Mouse (Mus musculus): Measurements from ENCODE around the gene Gabpb2. TPM values are rescaled to one million over a fixed set of nuclear protein-coding genes. Genes with fewer than 3 reads are reported as not detected.
A peak's percentile ranks its signal among the peaks of the same experiment; 100 is the strongest.

Gabpb2 gene
- polyA plus RNA-seq, 1 experiment from 2014 or later: 4.7 TPM

- peak within 1 kb of the TSS; percentile 33 for H3K9ac ChIP-seq (replicated peaks; ENCODE audit: low read depth)
- peak; percentile 99 for ATAC-seq
- no peaks in the 10 kb centered on the region for H3K27me3 ChIP-seq (replicated peaks; ENCODE audit: insufficient read depth, low read length)
- peak; percentile 97 for DNase-seq (ENCODE audit: low spot score)
- peak within 1 kb of the TSS; percentile 65 for H3K4me3 ChIP-seq (ENCODE audit: low read depth, low read length)
- H3K4me2 ChIP-seq (replicated peaks; ENCODE audit: low read depth, low read length): peak within 1 kb of the TSS; percentile 81
- TF ChIP-seq CTCF (IDR thresholded peaks at IDR 0.05): no peak
- TF ChIP-seq EP300 (IDR thresholded peaks at IDR 0.05): no peak
- no peaks in the 10 kb centered on the region for H3K9me3 ChIP-seq (ENCODE audit: low read length)
- H3K36me3 ChIP-seq (ENCODE audit: insufficient read depth, low read length): no peaks in the 10 kb centered on the region
- peaks cover 4% of the 10 kb centered on the region; the same call in 1 of the 2 replicates for H3K4me1 ChIP-seq (ENCODE audit: insufficient read depth, low read depth, low read length)
- under 1% methylated on average over 66 of the region's 66 CpGs for WGBS
- H3K27ac ChIP-seq (ENCODE audit: low read length): no peak within 1 kb of the TSS
These were observed 57.4 kb downstream of the Gabpb2 start, which contains the start of gene Sema6c for GRCm38 (mm10) chr3:95159987-95160963. Gene Sema6c, plus strand, starts transcription at chr3:95160457.

- Histone ChIP-seq H3K36me3 (ENCODE audit: insufficient read depth, low read length) (no peaks in the 10 kb centered on the region), H3K4me2 (replicated peaks; ENCODE audit: low read depth, low read length) (peak overlapping the region; percentile 81), H3K4me1 (ENCODE audit: insufficient read depth, low read depth, low read length) (peaks cover 4% of the 10 kb centered on the region; the same call in 1 of the 2 replicates), H3K9ac (replicated peaks; ENCODE audit: low read depth) (peak overlapping the region; percentile 26), H3K27me3 (replicated peaks; ENCODE audit: insufficient read depth, low read length) (no peaks in the 10 kb centered on the region), H3K27ac (ENCODE audit: low read length) (no peak overlapping the region), H3K9me3 (ENCODE audit: low read length) (no peaks in the 10 kb centered on the region), H3K4me3 (ENCODE audit: low read depth, low read length) (peak overlapping the region; percentile 65)
- TF ChIP-seq EP300 (IDR thresholded peaks at IDR 0.05) (no peak), CTCF (IDR thresholded peaks at IDR 0.05) (no peak)
- 16% methylated on average over 8 of the region's 8 CpGs for WGBS
- DNase-seq (ENCODE audit: low spot score) (no peak), ATAC-seq (no peak)
These were observed 58.2 kb downstream of the Gabpb2 start for GRCm38 (mm10) chr3:95159511-95159986.

GRCm38 (mm10) chr3:95153874-95154273, 63.8 kb downstream of the Gabpb2 start:
- WGBS: 48% methylated on average over 4 of the region's 4 CpGs
- ATAC-seq (no peak), DNase-seq (ENCODE audit: low spot score) (no peak)
- H3K9me3 ChIP-seq (ENCODE audit: low read length): no peaks in the 10 kb centered on the region
- H3K27me3 ChIP-seq (replicated peaks; ENCODE audit: insufficient read depth, low read length): no peaks in the 10 kb centered on the region
- H3K36me3 ChIP-seq (ENCODE audit: insufficient read depth, low read length): no peaks in the 10 kb centered on the region
- no peak overlapping the region for H3K4me3 ChIP-seq (ENCODE audit: low read depth, low read length)
- peak; percentile 75 for TF ChIP-seq CTCF (IDR thresholded peaks at IDR 0.05)
- no peak for TF ChIP-seq EP300 (IDR thresholded peaks at IDR 0.05)
- no peak overlapping the region for H3K27ac ChIP-seq (ENCODE audit: low read length)
- no peaks in the 10 kb centered on the region for H3K4me1 ChIP-seq (ENCODE audit: insufficient read depth, low read depth, low read length)
- no peak overlapping the region for H3K4me2 ChIP-seq (replicated peaks; ENCODE audit: low read depth, low read length)
- no peak overlapping the region for H3K9ac ChIP-seq (replicated peaks; ENCODE audit: low read depth)

GRCm38 (mm10) chr3:95147924-95148323, 69.8 kb downstream of the Gabpb2 start:
- H3K4me1 ChIP-seq (ENCODE audit: insufficient read depth, low read depth, low read length): no peaks in the 10 kb centered on the region
- no peak for DNase-seq (ENCODE audit: low spot score)
- no peak for TF ChIP-seq CTCF (IDR thresholded peaks at IDR 0.05)
- no peak for TF ChIP-seq EP300 (IDR thresholded peaks at IDR 0.05)
- ATAC-seq: no peak
- H3K9me3 ChIP-seq (ENCODE audit: low read length): no peaks in the 10 kb centered on the region
- 59% methylated on average over 3 of the region's 3 CpGs for WGBS
- no peak overlapping the region for H3K4me3 ChIP-seq (ENCODE audit: low read depth, low read length)
- H3K27me3 ChIP-seq (replicated peaks; ENCODE audit: insufficient read depth, low read length): no peaks in the 10 kb centered on the region
- H3K36me3 ChIP-seq (ENCODE audit: insufficient read depth, low read length): no peaks in the 10 kb centered on the region
- H3K4me2 ChIP-seq (replicated peaks; ENCODE audit: low read depth, low read length): no peak overlapping the region
- no peak overlapping the region for H3K9ac ChIP-seq (replicated peaks; ENCODE audit: low read depth)
- H3K27ac ChIP-seq (ENCODE audit: low read length): no peak overlapping the region

- Histone ChIP-seq H3K9me3 (ENCODE audit: low read length) (no peaks in the 10 kb centered on the region), H3K4me3 (ENCODE audit: low read depth, low read length) (no peak overlapping the region), H3K4me2 (replicated peaks; ENCODE audit: low read depth, low read length) (no peak overlapping the region), H3K36me3 (ENCODE audit: insufficient read depth, low read length) (no peaks in the 10 kb centered on the region), H3K4me1 (ENCODE audit: insufficient read depth, low read depth, low read length) (no peaks in the 10 kb centered on the region), H3K27ac (ENCODE audit: low read length) (no peak overlapping the region), H3K9ac (replicated peaks; ENCODE audit: low read depth) (no peak overlapping the region), H3K27me3 (replicated peaks; ENCODE audit: insufficient read depth, low read length) (no peaks in the 10 kb centered on the region)
- DNase-seq (ENCODE audit: low spot score) (peak; percentile 75), ATAC-seq (peak; percentile 84)
- TF ChIP-seq EP300 (IDR thresholded peaks at IDR 0.05): no peak
- TF ChIP-seq CTCF (IDR thresholded peaks at IDR 0.05): peak; percentile 98
- 10% methylated on average over 5 of the region's 5 CpGs for WGBS
These were observed 75.1 kb downstream of the Gabpb2 start for GRCm38 (mm10) chr3:95142617-95143011.

GRCm38 (mm10) chr3:95141952-95142616, 75.6 kb downstream of the Gabpb2 start, which contains the start of gene Tnfaip8l2:
Gene Tnfaip8l2, minus strand, starts transcription at chr3:95142360.
- Histone ChIP-seq H3K27me3 (replicated peaks; ENCODE audit: insufficient read depth, low read length) (no peaks in the 10 kb centered on the region), H3K36me3 (ENCODE audit: insufficient read depth, low read length) (no peaks in the 10 kb centered on the region), H3K4me2 (replicated peaks; ENCODE audit: low read depth, low read length) (no peak within 1 kb of the TSS), H3K9ac (replicated peaks; ENCODE audit: low read depth) (no peak within 1 kb of the TSS), H3K4me1 (ENCODE audit: insufficient read depth, low read depth, low read length) (no peaks in the 10 kb centered on the region), H3K4me3 (ENCODE audit: low read depth, low read length) (no peak within 1 kb of the TSS), H3K27ac (ENCODE audit: low read length) (peak within 1 kb of the TSS; percentile 14; the same call in 1 of the 2 replicates), H3K9me3 (ENCODE audit: low read length) (no peaks in the 10 kb centered on the region)
- DNase-seq (ENCODE audit: low spot score) (no peak), ATAC-seq (peak; percentile 50; the same call in 1 of the 2 replicates)
- WGBS: 75% methylated on average over 10 of the region's 10 CpGs
- TF ChIP-seq EP300 (IDR thresholded peaks at IDR 0.05) (no peak), CTCF (IDR thresholded peaks at IDR 0.05) (no peak)

All from lung, postnatal 0 days (tissue).